Mouse (Mus musculus): ENCODE measurements around the gene Slc10a7.

GRCm38 (mm10) chr8:78624738-78625442 is 115.7 kb downstream of the Slc10a7 start:
- TF ChIP-seq POLR2A (IDR thresholded peaks at IDR 0.05; ENCODE audit: insufficient read length, low read depth) (no peak), MAX (IDR thresholded peaks at IDR 0.05; ENCODE audit: low read depth) (no peak), CEBPB (IDR thresholded peaks at IDR 0.05; ENCODE audit: insufficient read depth, poor library complexity, severe bottlenecking) (no peak)

Measured in myocyte (in vitro differentiated cells).